Mouse (Mus musculus) MEL (cell line): Measurements from ENCODE around the gene Ugt1a2.

Experiments
- CHD1 ChIP-seq: IDR thresholded peaks from 2 replicates; pipeline ENCODE4 v1.6.1; 2012; ENCODE audit warnings: low read depth, mild to moderate bottlenecking, inconsistent platforms, low read length, improper control_type of control experiment
- CTCF ChIP-seq, 3 experiments: IDR thresholded peaks in 2 of 3; conservative IDR thresholded peaks in 1 of 3; 2 replicates each; pipeline ENCODE4 v1.5.1; 2011 to 2012; ENCODE audit warnings: low read length in 3 of 3, low read depth in 2 of 3, mild to moderate bottlenecking in 2 of 3, improper control_type of control experiment in 1 of 3, inconsistent platforms in 1 of 3, mixed read lengths in 1 of 3, moderate library complexity in 1 of 3; ENCODE audit not compliant: control insufficient read depth in 1 of 3, insufficient read depth in 1 of 3, poor library complexity in 1 of 3, severe bottlenecking in 1 of 3
- EP300 ChIP-seq, 2 experiments: IDR thresholded peaks; 2 replicates each; pipeline ENCODE4 v1.6.1; 2011; ENCODE audit warnings: improper control_type of control experiment in 2 of 2, low read length in 2 of 2, low read depth in 1 of 2, mild to moderate bottlenecking in 1 of 2
- ETS1 ChIP-seq: IDR thresholded peaks from 2 replicates; pipeline ENCODE4 v1.6.1; 2012; ENCODE audit warnings: low read depth, mild to moderate bottlenecking, inconsistent platforms, low read length, improper control_type of control experiment, moderate library complexity
- HCFC1 ChIP-seq: IDR thresholded peaks from 2 replicates; pipeline ENCODE4 v1.6.1; 2012; ENCODE audit warnings: low read depth, mild to moderate bottlenecking, inconsistent platforms, low read length, improper control_type of control experiment, moderate library complexity
- MAX ChIP-seq: IDR thresholded peaks from 2 replicates; pipeline ENCODE4 v1.6.1; 2011; ENCODE audit warnings: low read length, improper control_type of control experiment
- MXI1 ChIP-seq: IDR thresholded peaks from 2 replicates; pipeline ENCODE4 v1.6.1; 2011; ENCODE audit warnings: mild to moderate bottlenecking, low read depth, low read length, improper control_type of control experiment
- POLR2A ChIP-seq, 2 experiments: IDR thresholded peaks; 2 replicates each; pipeline ENCODE4 v1.6.1; 2011 to 2012; ENCODE audit warnings: low read length in 2 of 2, mild to moderate bottlenecking in 2 of 2, control low read depth in 1 of 2, improper control_type of control experiment in 1 of 2, low read depth in 1 of 2, moderate library complexity in 1 of 2; ENCODE audit not compliant: control insufficient read depth in 1 of 2, insufficient read depth in 1 of 2, poor library complexity in 1 of 2
- POLR2AphosphoS2 ChIP-seq: IDR thresholded peaks from 2 replicates; pipeline ENCODE4 v1.6.1; 2011; ENCODE audit warnings: low read length, improper control_type of control experiment
- SMC3 ChIP-seq: IDR thresholded peaks from 2 replicates; pipeline ENCODE4 v1.6.1; 2011; ENCODE audit warnings: low read depth, low read length, improper control_type of control experiment
- UBTF ChIP-seq: IDR thresholded peaks from 2 replicates; pipeline ENCODE4 v1.6.1; 2012; ENCODE audit warnings: low read depth, mild to moderate bottlenecking, inconsistent platforms, low read length, improper control_type of control experiment, moderate library complexity, borderline replicate concordance; ENCODE audit not compliant: insufficient read depth
- USF1 ChIP-seq: IDR thresholded peaks from 2 replicates; pipeline ENCODE4 v1.6.1; 2014; ENCODE audit warnings: low read depth, mild to moderate bottlenecking, inconsistent platforms, low read length, improper control_type of control experiment, moderate library complexity

DNA sequence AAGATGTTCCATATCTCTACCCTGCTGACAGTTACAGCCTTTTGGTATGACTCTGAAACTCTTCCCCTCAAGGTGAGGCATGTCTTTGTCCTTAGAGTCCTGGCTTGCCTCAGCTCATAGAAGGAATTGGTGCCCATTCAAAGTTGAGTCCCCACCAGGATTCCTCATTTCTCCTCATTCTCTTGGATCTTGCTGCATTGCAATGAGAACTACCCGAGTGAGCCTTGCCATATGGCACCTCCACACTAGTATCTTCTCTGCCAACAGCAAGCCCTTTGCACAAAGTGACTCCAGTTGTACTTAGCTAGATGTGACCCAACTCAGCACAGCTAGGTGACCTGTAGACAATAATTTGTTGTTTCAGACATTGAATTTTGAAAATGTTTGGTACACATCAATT is 23.2 kb downstream of the Ugt1a2 start:
- TF ChIP-seq ETS1 (no peak), POLR2A (IDR thresholded peaks at IDR 0.05; ENCODE audit: control insufficient read depth in 1 of 2, insufficient read depth in 1 of 2, low read depth in 1 of 2, low read length in 2 of 2, poor library complexity in 1 of 2) (no peak), CTCF (IDR thresholded peaks at IDR 0.05 in 2 of 3, conservative IDR thresholded peaks at IDR 0.05 in 1 of 3; ENCODE audit: control insufficient read depth in 1 of 3, insufficient read depth in 1 of 3, low read depth in 2 of 3, low read length in 3 of 3, poor library complexity in 1 of 3, severe bottlenecking in 1 of 3) (no peak), MAX (no peak), HCFC1 (no peak), USF1 (no peak), POLR2AphosphoS2 (no peak), UBTF (no peak), MXI1 (no peak), SMC3 (no peak), EP300 (IDR thresholded peaks at IDR 0.05; ENCODE audit: low read depth in 1 of 2, low read length in 2 of 2) (no peak), CHD1 (no peak)
